Mouse (Mus musculus): ENCODE measurements around the gene Dazl. TPM values are rescaled to one million over a fixed set of nuclear protein-coding genes. Genes with fewer than 3 reads are reported as not detected.
"Not testable (repeated sequence)": the region's sequence is repeated elsewhere in the genome, so short reads cannot be mapped to it uniquely, and the experiment has no call there.

Dazl gene
- polyA plus RNA-seq, 1 experiment = not detected

GRCm38 (mm10) chr17:50284845-50285244 is 8.6 kb downstream of the Dazl start:
- Histone ChIP-seq H3K36me3 (ENCODE audit: control insufficient read depth, insufficient read depth, low read length) (no peaks in the 10 kb centered on the region), H3K27me3 (ENCODE audit: control insufficient read depth, insufficient read depth, low read length) (no peaks in the 10 kb centered on the region), H3K27ac (ENCODE audit: insufficient read depth, low read depth, low read length) (no peak overlapping the region), H3K4me1 (ENCODE audit: control insufficient read depth, insufficient read depth, insufficient read length, low read length) (no peaks in the 10 kb centered on the region), H3K4me3 (ENCODE audit: low read depth, low read length) (no peak overlapping the region)
- 59% methylated on average over 6 of the region's 6 CpGs for WGBS
- no peak for TF ChIP-seq CTCF (IDR thresholded peaks at IDR 0.05; ENCODE audit: extremely low read depth, insufficient read length, insufficient replicate concordance, low read depth, low read length)
- no peak for TF ChIP-seq POLR2A (IDR thresholded peaks at IDR 0.05; ENCODE audit: low read depth, low read length)

GRCm38 (mm10) chr17:50261615-50262014 is 31.8 kb downstream of the Dazl start:
- not testable (repeated sequence) for H3K4me1 ChIP-seq (ENCODE audit: control insufficient read depth, insufficient read depth, insufficient read length, low read length); H3K4me3 ChIP-seq (ENCODE audit: low read depth, low read length); H3K27me3 ChIP-seq (ENCODE audit: control insufficient read depth, insufficient read depth, low read length); H3K36me3 ChIP-seq (ENCODE audit: control insufficient read depth, insufficient read depth, low read length); H3K27ac ChIP-seq (ENCODE audit: insufficient read depth, low read depth, low read length)
- 71% methylated on average over 4 of the region's 4 CpGs for WGBS

GRCm38 (mm10) chr17:50260856-50261255 is 32.6 kb downstream of the Dazl start:
- 88% methylated on average over 6 of the region's 6 CpGs for WGBS
- H3K36me3 ChIP-seq (ENCODE audit: control insufficient read depth, insufficient read depth, low read length) = no peaks in the 10 kb centered on the region
- H3K4me3 ChIP-seq (ENCODE audit: low read depth, low read length) = no peak overlapping the region
- H3K4me1 ChIP-seq (ENCODE audit: control insufficient read depth, insufficient read depth, insufficient read length, low read length) = no peaks in the 10 kb centered on the region
- no peaks in the 10 kb centered on the region for H3K27me3 ChIP-seq (ENCODE audit: control insufficient read depth, insufficient read depth, low read length)
- no peak overlapping the region for H3K27ac ChIP-seq (ENCODE audit: insufficient read depth, low read depth, low read length)
- TF ChIP-seq POLR2A (IDR thresholded peaks at IDR 0.05; ENCODE audit: low read depth, low read length) (no peak), CTCF (IDR thresholded peaks at IDR 0.05; ENCODE audit: extremely low read depth, insufficient read length, insufficient replicate concordance, low read depth, low read length) (no peak)

GRCm38 (mm10) chr17:50246605-50247004 is 46.8 kb downstream of the Dazl start:
- Histone ChIP-seq H3K27me3 (ENCODE audit: control insufficient read depth, insufficient read depth, low read length) (no peaks in the 10 kb centered on the region), H3K4me1 (ENCODE audit: control insufficient read depth, insufficient read depth, insufficient read length, low read length) (no peaks in the 10 kb centered on the region), H3K27ac (ENCODE audit: insufficient read depth, low read depth, low read length) (no peak overlapping the region), H3K36me3 (ENCODE audit: control insufficient read depth, insufficient read depth, low read length) (no peaks in the 10 kb centered on the region), H3K4me3 (ENCODE audit: low read depth, low read length) (no peak overlapping the region)
- TF ChIP-seq CTCF (IDR thresholded peaks at IDR 0.05; ENCODE audit: extremely low read depth, insufficient read length, insufficient replicate concordance, low read depth, low read length) = no peak
- no peak for TF ChIP-seq POLR2A (IDR thresholded peaks at IDR 0.05; ENCODE audit: low read depth, low read length)
- WGBS = 77% methylated on average over 6 of the region's 6 CpGs

- no peak for TF ChIP-seq POLR2A (IDR thresholded peaks at IDR 0.05; ENCODE audit: low read depth, low read length)
- 34% methylated on average over 4 of the region's 4 CpGs for WGBS
- Histone ChIP-seq H3K27me3 (ENCODE audit: control insufficient read depth, insufficient read depth, low read length) (no peaks in the 10 kb centered on the region), H3K4me3 (ENCODE audit: low read depth, low read length) (no peak overlapping the region), H3K4me1 (ENCODE audit: control insufficient read depth, insufficient read depth, insufficient read length, low read length) (no peaks in the 10 kb centered on the region), H3K36me3 (ENCODE audit: control insufficient read depth, insufficient read depth, low read length) (no peaks in the 10 kb centered on the region), H3K27ac (ENCODE audit: insufficient read depth, low read depth, low read length) (no peak overlapping the region)
Measured at GRCm38 (mm10) chr17:50244675-50245074, 48.8 kb downstream of the Dazl start.

GRCm38 (mm10) chr17:50243326-50243725 is 50.1 kb downstream of the Dazl start:
- 76% methylated on average over 11 of the region's 11 CpGs for WGBS

GRCm38 (mm10) chr17:50237818-50238610 is 55.4 kb downstream of the Dazl start:
- Histone ChIP-seq H3K27ac (ENCODE audit: insufficient read depth, low read depth, low read length) (no peak overlapping the region), H3K36me3 (ENCODE audit: control insufficient read depth, insufficient read depth, low read length) (no peaks in the 10 kb centered on the region), H3K4me1 (ENCODE audit: control insufficient read depth, insufficient read depth, insufficient read length, low read length) (no peaks in the 10 kb centered on the region), H3K27me3 (ENCODE audit: control insufficient read depth, insufficient read depth, low read length) (no peaks in the 10 kb centered on the region), H3K4me3 (ENCODE audit: low read depth, low read length) (no peak overlapping the region)
- TF ChIP-seq CTCF (IDR thresholded peaks at IDR 0.05; ENCODE audit: extremely low read depth, insufficient read length, insufficient replicate concordance, low read depth, low read length) = no peak
- TF ChIP-seq POLR2A (IDR thresholded peaks at IDR 0.05; ENCODE audit: low read depth, low read length) = no peak
- WGBS = 47% methylated on average over 11 of the region's 11 CpGs

More at GRCm38 (mm10) chr17:50243326-50243725, 50.1 kb downstream of the Dazl start:
- H3K27me3 ChIP-seq (ENCODE audit: control insufficient read depth, insufficient read depth, low read length) = no peaks in the 10 kb centered on the region
- no peak overlapping the region for H3K4me3 ChIP-seq (ENCODE audit: low read depth, low read length)
- TF ChIP-seq CTCF (IDR thresholded peaks at IDR 0.05; ENCODE audit: extremely low read depth, insufficient read length, insufficient replicate concordance, low read depth, low read length) = no peak
- TF ChIP-seq POLR2A (IDR thresholded peaks at IDR 0.05; ENCODE audit: low read depth, low read length) = no peak
- no peak overlapping the region for H3K27ac ChIP-seq (ENCODE audit: insufficient read depth, low read depth, low read length)
- no peaks in the 10 kb centered on the region for H3K36me3 ChIP-seq (ENCODE audit: control insufficient read depth, insufficient read depth, low read length)
- no peaks in the 10 kb centered on the region for H3K4me1 ChIP-seq (ENCODE audit: control insufficient read depth, insufficient read depth, insufficient read length, low read length)

- 8% methylated on average over 8 of the region's 8 CpGs for WGBS
- H3K4me3 ChIP-seq (ENCODE audit: low read depth, low read length) = no peak overlapping the region
- no peaks in the 10 kb centered on the region for H3K36me3 ChIP-seq (ENCODE audit: control insufficient read depth, insufficient read depth, low read length)
- H3K4me1 ChIP-seq (ENCODE audit: control insufficient read depth, insufficient read depth, insufficient read length, low read length) = no peaks in the 10 kb centered on the region
- H3K27me3 ChIP-seq (ENCODE audit: control insufficient read depth, insufficient read depth, low read length) = no peaks in the 10 kb centered on the region
- TF ChIP-seq POLR2A (IDR thresholded peaks at IDR 0.05; ENCODE audit: low read depth, low read length) (no peak), CTCF (IDR thresholded peaks at IDR 0.05; ENCODE audit: extremely low read depth, insufficient read length, insufficient replicate concordance, low read depth, low read length) (peak; percentile 83; the same call in 1 of the 2 replicates)
- H3K27ac ChIP-seq (ENCODE audit: insufficient read depth, low read depth, low read length) = no peak overlapping the region
Measured at GRCm38 (mm10) chr17:50237436-50237709, 56.1 kb downstream of the Dazl start.

Measured in small intestine, adult 2 months (tissue).